Mouse (Mus musculus): ENCODE measurements around the gene Snx7.

DNA sequence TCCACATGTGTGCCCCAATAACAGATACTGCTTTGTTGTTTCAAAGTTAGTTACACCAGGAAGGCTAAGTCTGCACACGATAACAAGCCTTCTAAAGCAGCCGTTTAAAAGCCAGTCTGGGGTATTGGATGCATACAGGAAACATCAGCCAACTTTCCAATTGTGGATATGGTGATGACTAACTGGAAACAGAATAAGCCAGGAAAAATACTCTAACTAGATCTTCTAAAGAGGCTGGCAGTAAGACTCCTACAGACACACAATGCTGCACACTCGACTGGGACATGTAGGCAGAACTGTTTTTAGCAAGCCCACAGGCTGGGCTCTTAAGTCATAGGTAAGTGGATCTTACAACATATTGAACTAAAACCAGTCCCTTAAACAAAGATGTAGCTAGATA, 15.0 kb downstream of the Snx7 start:
- TF ChIP-seq GATA1 (IDR thresholded peaks at IDR 0.05; ENCODE audit: low read length) (no peak), TAL1 (IDR thresholded peaks at IDR 0.05; ENCODE audit: low read length) (no peak)

Measured in erythroblast, embryonic 14.5 days (primary cell).